Mouse (Mus musculus) embryonic facial prominence, embryonic 11.5 days (tissue): ENCODE data around the gene Aup1. TPM values are rescaled to one million over a fixed set of nuclear protein-coding genes. Genes with fewer than 3 reads are reported as not detected.

Source experiments
- ATAC-seq: fragments of 200-750 bp; cut with Nextera tagmentation; replicated peaks from 2 replicates; pipeline ENCODE4 v1.8.0; 2017; ENCODE audit warnings: low read depth; ENCODE audit not compliant: insufficient number of reproducible peaks, low FRiP score, low TSS enrichment
- DNase-seq: peaks from one replicate; pipeline ENCODE4 v3.0.0-alpha.2; 2015; ENCODE audit warnings: low spot score
- H3K27ac ChIP-seq: fragments of 300-500 bp; sonication (generic); replicated peaks from 2 replicates; pipeline ENCODE4 v1.5.1; 2014; ENCODE audit warnings: mild to moderate bottlenecking, low read depth, low read length, control low read depth
- H3K27me3 ChIP-seq: fragments of 300-500 bp; sonication (generic); 2 replicates; pipeline ENCODE4 v1.6.1; 2014; ENCODE audit warnings: mild to moderate bottlenecking, low read length, moderate library complexity, mixed read lengths; ENCODE audit not compliant: control insufficient read depth, insufficient read depth
- H3K36me3 ChIP-seq: fragments of 300-500 bp; sonication (generic); replicated peaks from 2 replicates; pipeline ENCODE4 v1.6.1; 2014; ENCODE audit warnings: low read depth, mild to moderate bottlenecking, low read length, moderate library complexity, mixed read lengths; ENCODE audit not compliant: control insufficient read depth, insufficient read depth
- H3K4me1 ChIP-seq: fragments of 300-500 bp; sonication (generic); 2 replicates; pipeline ENCODE4 v1.6.1; 2014; ENCODE audit warnings: low read length, mixed read lengths; ENCODE audit not compliant: control insufficient read depth, insufficient read depth
- H3K4me2 ChIP-seq: fragments of 300-500 bp; sonication (generic); 2 replicates; pipeline ENCODE4 v1.6.1; 2014; ENCODE audit warnings: low read depth, mild to moderate bottlenecking, control low read depth, low read length, moderate library complexity
- H3K4me3 ChIP-seq: fragments of 300-500 bp; sonication (generic); 2 replicates; pipeline ENCODE4 v1.5.1; 2014; ENCODE audit warnings: low read depth, low read length, control low read depth
- H3K9ac ChIP-seq: fragments of 300-500 bp; sonication (generic); replicated peaks from 2 replicates; pipeline ENCODE4 v1.6.1; 2014; ENCODE audit warnings: mild to moderate bottlenecking, control low read depth, low read length
- H3K9me3 ChIP-seq: fragments of 300-500 bp; sonication (generic); replicated peaks from 2 replicates; pipeline ENCODE4 v1.6.1; 2016; ENCODE audit warnings: mild to moderate bottlenecking, low read length, inconsistent platforms, mixed read lengths; ENCODE audit not compliant: control insufficient read depth
- WGBS: fragments of 180-500 bp; shearing (Covaris S2); extraction: QIAGEN DNeasy Blood & Tissue Kit; methylation state at CpG from one replicate; pipeline ENCODE4 v1.1.7; 2014; 5-methylcytosine and 5-hydroxymethylcytosine counted together
- microRNA counts: library from miRNA; unstranded; fragments of <30 nt; microRNA quantifications from one replicate; lab custom pipeline; 2016
- microRNA-seq: library from miRNA; unstranded; fragments of <30 nt; microRNA quantifications from one replicate; pipeline ENCODE4, GENCODE M21; 2016; ENCODE audit warnings: borderline number of aligned reads
- polyA plus RNA-seq: library from polyadenylated mRNA; unstranded; fragments of >200 nt; fragmentation: Nextera tagmentation; extraction: Ambion mirVana; gene quantifications from 2 replicates; pipeline ENCODE4 v1.2.1, GENCODE M21; 2014

Aup1 gene
- polyA plus RNA-seq, 1 experiment from 2014 or later, result 105 TPM

DNA sequence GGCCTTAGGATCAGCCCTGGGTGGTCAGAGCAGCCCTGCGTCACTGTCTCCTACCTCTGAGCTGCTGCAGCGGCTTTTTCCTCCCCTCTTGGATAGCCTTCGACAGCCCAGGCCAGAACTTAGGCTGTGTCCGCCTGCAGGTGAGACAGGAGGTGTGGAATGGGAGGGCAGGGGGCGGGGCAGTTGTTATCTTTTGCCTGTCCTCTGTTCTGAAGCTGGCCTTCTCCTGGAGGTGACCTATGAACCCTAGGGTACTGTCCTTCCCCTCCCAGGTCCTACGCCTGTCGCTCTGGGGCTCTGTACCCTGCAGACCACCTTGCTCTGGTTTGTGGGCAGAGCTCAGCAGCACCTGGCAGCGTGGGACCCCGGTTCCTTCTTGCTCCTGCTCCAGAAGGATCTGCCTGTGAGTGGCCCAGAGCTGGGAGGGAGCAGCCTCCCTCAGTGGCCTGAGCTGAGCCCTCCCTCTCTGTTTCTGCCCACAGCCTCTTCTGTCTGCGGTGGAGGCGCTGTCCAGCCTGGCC, 48.9 kb downstream of the Aup1 start:
- 46% methylated on average over 11 of the region's 11 CpGs for WGBS
- no peaks in the 10 kb centered on the region; the same call in none of the 2 replicates for H3K27me3 ChIP-seq
- no peaks in the 10 kb centered on the region for H3K36me3 ChIP-seq
- DNase-seq (no peak), ATAC-seq (no peak)
- H3K27ac ChIP-seq, result no peak overlapping the region
- H3K4me3 ChIP-seq, result no peak overlapping the region
- H3K9me3 ChIP-seq, result no peaks in the 10 kb centered on the region
- peak overlapping the region; percentile 99 for H3K4me2 ChIP-seq
- H3K4me1 ChIP-seq, result peaks cover 3% of the 10 kb centered on the region
- peak overlapping the region; percentile 25; the same call in 1 of the 2 replicates for H3K9ac ChIP-seq

DNA sequence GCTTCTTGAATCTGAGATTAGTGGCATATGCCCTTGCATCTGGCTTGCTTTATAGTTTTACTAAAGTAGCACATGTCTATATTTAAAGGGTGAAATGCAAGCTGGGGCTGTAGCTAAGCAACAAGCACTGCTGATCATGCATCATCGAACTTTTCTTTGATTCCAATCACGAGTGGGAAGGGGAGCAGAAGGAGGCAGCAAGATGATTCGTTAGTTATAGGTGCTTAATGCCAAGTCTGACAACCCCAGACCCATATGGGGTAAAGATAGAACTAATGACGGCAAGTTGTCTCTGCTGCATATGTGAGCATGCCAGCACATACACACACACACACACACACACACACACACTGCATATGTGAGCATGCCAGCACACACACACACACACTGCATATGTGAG, 49.8 kb downstream of the Aup1 start:
- no peak overlapping the region for H3K27ac ChIP-seq
- H3K4me3 ChIP-seq, result no peak overlapping the region
- 81% methylated on average over 4 of the region's 4 CpGs for WGBS
- no peaks in the 10 kb centered on the region for H3K9me3 ChIP-seq
- H3K4me2 ChIP-seq, result no peak overlapping the region
- H3K9ac ChIP-seq, result no peak overlapping the region
- ATAC-seq (no peak), DNase-seq (no peak)
- no peaks in the 10 kb centered on the region; the same call in none of the 2 replicates for H3K27me3 ChIP-seq
- no peaks in the 10 kb centered on the region for H3K36me3 ChIP-seq
- H3K4me1 ChIP-seq, result peaks cover 3% of the 10 kb centered on the region

MicroRNAs within 50 kb of the gene (microRNA counts, 519-probe panel; counts per million panel counts)
- microRNA mmu-miR-3470a+mmu-miR-3470b (lab: Ali Mortazavi, UCI), result not detected

Small RNAs within 50 kb of the gene (microRNA-seq; reads per million reads assigned to microRNA genes)
- gene Mir3470a (not detected), gene Mir7040 (not detected)

Other genes with a start within 250 kb of the Aup1 start
- gene Sema4f, start 114.8 kb upstream of the Aup1 start, polyA plus RNA-seq, result 0.97 and 1.3 TPM in 2 replicates
- 0.21 and 0.50 TPM in 2 replicates for gene M1ap, start 107.6 kb upstream of the Aup1 start, polyA plus RNA-seq
- 5.4 and 8.2 TPM in 2 replicates for gene Dok1, start 21.1 kb upstream of the Aup1 start, polyA plus RNA-seq
- 8.9 and 10.1 TPM in 2 replicates for gene Loxl3, start 20.3 kb upstream of the Aup1 start, polyA plus RNA-seq
- 33.3 and 34.9 TPM in 2 replicates for gene Htra2, start 752 bp downstream of the Aup1 start, polyA plus RNA-seq
- 0.45 and 0.66 TPM in 2 replicates for gene Dqx1, start 3.3 kb downstream of the Aup1 start, polyA plus RNA-seq
- gene Tlx2, start 15.8 kb downstream of the Aup1 start, polyA plus RNA-seq, result 7.9 and 9.7 TPM in 2 replicates
- gene Pcgf1, start 23.3 kb downstream of the Aup1 start, polyA plus RNA-seq, result 40.9 and 42.9 TPM in 2 replicates
- gene Lbx2, start 31.8 kb downstream of the Aup1 start, polyA plus RNA-seq, result 0.73 and 0.89 TPM in 2 replicates
- 0.62 and 1.8 TPM in 2 replicates for gene Ccdc142, start 47.1 kb downstream of the Aup1 start, polyA plus RNA-seq
- gene Gm42688, start 47.1 kb downstream of the Aup1 start, polyA plus RNA-seq, result 0.97 and 1.8 TPM in 2 replicates
- 126 and 129 TPM in 2 replicates for gene Mrpl53, start 54.5 kb downstream of the Aup1 start, polyA plus RNA-seq
- 22.1 and 23.9 TPM in 2 replicates for gene Mogs, start 61.0 kb downstream of the Aup1 start, polyA plus RNA-seq
- gene Wbp1, start 67.0 kb downstream of the Aup1 start, polyA plus RNA-seq, result 146 and 156 TPM in 2 replicates
- 17.5 and 19.5 TPM in 2 replicates for gene Ino80b, start 70.9 kb downstream of the Aup1 start, polyA plus RNA-seq
- 17.7 and 18.3 TPM in 2 replicates for gene Rtkn, start 80.9 kb downstream of the Aup1 start, polyA plus RNA-seq
- gene Wdr54, start 101.9 kb downstream of the Aup1 start, polyA plus RNA-seq, result 10.7 and 11.1 TPM in 2 replicates
- gene 1700003E16Rik, start 101.9 kb downstream of the Aup1 start, polyA plus RNA-seq, result 0.97 and 1.4 TPM in 2 replicates
- gene Dctn1, start 111.4 kb downstream of the Aup1 start, polyA plus RNA-seq, result 67.0 and 73.5 TPM in 2 replicates
- 1.0 and 1.1 TPM in 2 replicates for gene Slc4a5, start 165.3 kb downstream of the Aup1 start, polyA plus RNA-seq